Mouse (Mus musculus): ENCODE data around the gene Tsc22d3. TPM values are rescaled to one million over a fixed set of nuclear protein-coding genes. Genes with fewer than 3 reads are reported as not detected.
"Not testable (repeated sequence)": the region's sequence is repeated elsewhere in the genome, so short reads cannot be mapped to it uniquely, and the experiment has no call there.

Gene Tsc22d3
- polyA plus RNA-seq, 1 experiment, result 51.3 TPM

GRCm38 (mm10) chrX:140507377-140507776, 93.1 kb downstream of the Tsc22d3 start:
- no peak for DNase-seq (ENCODE audit: low read depth)
- TF ChIP-seq CTCF (IDR thresholded peaks at IDR 0.05; ENCODE audit: borderline replicate concordance, extremely low read depth, insufficient read depth, insufficient read length), result no peak
- no peak for TF ChIP-seq POLR2A (IDR thresholded peaks at IDR 0.05; ENCODE audit: borderline replicate concordance, extremely low read depth, insufficient read depth, insufficient read length, poor library complexity, severe bottlenecking)

DNA sequence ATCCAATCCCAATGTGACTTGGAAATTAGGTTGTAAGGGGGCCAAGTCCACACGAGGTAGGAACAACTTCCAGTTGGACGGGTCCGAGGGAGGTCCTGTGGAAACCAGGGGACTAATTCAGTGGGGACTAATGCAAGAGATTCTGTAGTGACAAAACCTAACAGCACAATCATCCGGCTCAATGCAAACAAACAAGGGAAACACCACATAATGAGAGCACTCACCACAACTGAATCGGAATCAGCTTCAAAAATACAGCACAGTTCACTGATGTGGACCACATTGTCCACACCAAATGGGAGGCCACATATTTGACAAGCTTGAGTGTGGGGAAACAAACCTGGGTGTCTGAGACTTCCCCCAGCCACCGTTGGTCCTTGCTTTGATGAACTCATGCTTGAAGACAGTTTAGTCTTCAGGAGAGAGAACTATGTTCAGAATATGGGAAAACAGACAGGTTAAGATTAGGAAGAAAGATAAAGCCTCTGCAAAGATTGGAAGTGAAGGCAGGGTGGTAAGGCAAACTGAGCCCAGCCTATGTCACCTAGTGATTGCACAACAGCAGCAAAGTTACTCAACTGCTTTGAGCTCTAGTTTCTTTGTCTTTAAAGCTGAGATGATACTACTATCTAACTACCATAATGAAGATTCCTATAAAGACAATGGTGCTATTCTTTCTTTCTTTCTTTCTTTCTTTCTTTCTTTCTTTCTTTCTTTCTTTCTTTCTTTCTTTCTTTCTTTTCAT, 93.9 kb downstream of the Tsc22d3 start:
- no peak for DNase-seq (ENCODE audit: low read depth)
- TF ChIP-seq POLR2A (IDR thresholded peaks at IDR 0.05; ENCODE audit: borderline replicate concordance, extremely low read depth, insufficient read depth, insufficient read length, poor library complexity, severe bottlenecking), result no peak

DNA sequence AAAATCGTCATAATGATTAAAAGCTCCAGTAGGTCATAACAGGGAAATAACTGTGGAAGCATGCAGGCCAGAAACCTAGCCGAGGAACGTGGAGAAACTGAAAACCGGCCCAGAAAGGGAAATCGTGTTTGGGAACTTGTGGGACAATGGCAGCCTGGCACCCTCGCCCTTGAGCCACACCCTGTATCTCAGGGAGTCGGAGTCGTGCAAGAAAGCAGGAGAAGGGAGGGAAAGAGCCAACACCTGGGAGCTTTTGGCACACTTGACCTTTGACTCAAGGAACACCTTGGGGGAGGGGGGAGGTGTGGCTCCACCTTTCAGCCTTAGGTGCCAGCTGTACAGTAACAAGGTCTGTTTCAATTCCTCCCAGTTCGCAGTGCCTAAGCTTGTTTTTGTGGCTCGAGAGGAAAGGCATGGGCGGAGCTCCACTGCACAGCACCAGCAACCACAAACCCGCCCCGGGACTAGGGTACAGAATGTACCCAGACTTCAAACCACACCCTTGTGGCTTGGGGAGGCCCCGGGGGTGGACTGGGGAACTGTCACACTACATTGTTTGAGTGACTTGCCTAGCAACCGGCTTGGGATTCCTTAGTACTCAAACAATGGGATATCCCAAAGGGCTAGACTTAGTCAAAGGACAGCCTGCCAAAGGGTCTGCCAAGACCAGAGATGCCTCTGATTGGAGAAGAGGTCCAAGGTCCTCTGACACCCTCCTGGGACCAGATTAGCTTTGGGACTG, 94.8 kb downstream of the Tsc22d3 start:
- peak; percentile 11 for DNase-seq (ENCODE audit: low read depth)
- TF ChIP-seq POLR2A (IDR thresholded peaks at IDR 0.05; ENCODE audit: borderline replicate concordance, extremely low read depth, insufficient read depth, insufficient read length, poor library complexity, severe bottlenecking) (no peak), CTCF (IDR thresholded peaks at IDR 0.05; ENCODE audit: borderline replicate concordance, extremely low read depth, insufficient read depth, insufficient read length) (no peak)

- TF ChIP-seq POLR2A (IDR thresholded peaks at IDR 0.05; ENCODE audit: borderline replicate concordance, extremely low read depth, insufficient read depth, insufficient read length, poor library complexity, severe bottlenecking) (no peak), CTCF (IDR thresholded peaks at IDR 0.05; ENCODE audit: borderline replicate concordance, extremely low read depth, insufficient read depth, insufficient read length) (peak; percentile 32; the same call in 1 of the 2 replicates)
- DNase-seq (ENCODE audit: low read depth), result peak; percentile 55
Measured at GRCm38 (mm10) chrX:140503905-140504304, 96.6 kb downstream of the Tsc22d3 start.

GRCm38 (mm10) chrX:140501401-140502301, 98.8 kb downstream of the Tsc22d3 start:
- TF ChIP-seq POLR2A (IDR thresholded peaks at IDR 0.05; ENCODE audit: borderline replicate concordance, extremely low read depth, insufficient read depth, insufficient read length, poor library complexity, severe bottlenecking) (no peak), CTCF (IDR thresholded peaks at IDR 0.05; ENCODE audit: borderline replicate concordance, extremely low read depth, insufficient read depth, insufficient read length) (no peak)
- no peak for DNase-seq (ENCODE audit: low read depth)

DNA sequence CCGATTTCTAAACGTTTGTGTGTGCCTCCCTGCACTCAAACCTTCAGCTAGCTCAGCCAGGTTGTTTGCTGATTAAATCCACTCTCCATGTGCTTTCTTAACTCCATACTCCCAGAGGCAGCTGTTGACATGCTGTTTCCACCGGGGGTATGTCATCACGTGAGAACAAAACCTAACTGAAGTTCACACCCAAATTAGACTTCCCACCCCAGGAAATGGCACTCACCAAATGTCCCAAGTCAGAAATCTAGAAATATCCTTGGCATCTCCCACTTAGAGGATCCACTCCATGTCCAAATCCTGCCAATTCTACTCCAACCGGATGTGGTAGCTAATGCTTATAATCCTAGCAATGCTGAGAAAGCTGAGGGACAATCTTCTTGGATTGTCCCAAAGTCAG, 100.2 kb downstream of the Tsc22d3 start:
- TF ChIP-seq CTCF (IDR thresholded peaks at IDR 0.05; ENCODE audit: borderline replicate concordance, extremely low read depth, insufficient read depth, insufficient read length) (no peak), POLR2A (IDR thresholded peaks at IDR 0.05; ENCODE audit: borderline replicate concordance, extremely low read depth, insufficient read depth, insufficient read length, poor library complexity, severe bottlenecking) (no peak)
- DNase-seq (ENCODE audit: low read depth), result no peak

GRCm38 (mm10) chrX:140498431-140498830, 102.0 kb downstream of the Tsc22d3 start:
- DNase-seq (ENCODE audit: low read depth), result not testable (repeated sequence)

GRCm38 (mm10) chrX:140494170-140494569, 106.3 kb downstream of the Tsc22d3 start:
- DNase-seq (ENCODE audit: low read depth), result no peak
- TF ChIP-seq POLR2A (IDR thresholded peaks at IDR 0.05; ENCODE audit: borderline replicate concordance, extremely low read depth, insufficient read depth, insufficient read length, poor library complexity, severe bottlenecking), result no peak
- no peak for TF ChIP-seq CTCF (IDR thresholded peaks at IDR 0.05; ENCODE audit: borderline replicate concordance, extremely low read depth, insufficient read depth, insufficient read length)

GRCm38 (mm10) chrX:140493527-140494029, 106.9 kb downstream of the Tsc22d3 start:
- TF ChIP-seq CTCF (IDR thresholded peaks at IDR 0.05; ENCODE audit: borderline replicate concordance, extremely low read depth, insufficient read depth, insufficient read length) (no peak), POLR2A (IDR thresholded peaks at IDR 0.05; ENCODE audit: borderline replicate concordance, extremely low read depth, insufficient read depth, insufficient read length, poor library complexity, severe bottlenecking) (no peak)
- DNase-seq (ENCODE audit: low read depth), result no peak

- TF ChIP-seq CTCF (IDR thresholded peaks at IDR 0.05; ENCODE audit: borderline replicate concordance, extremely low read depth, insufficient read depth, insufficient read length), result peak; percentile 64; the same call in 1 of the 2 replicates
- TF ChIP-seq POLR2A (IDR thresholded peaks at IDR 0.05; ENCODE audit: borderline replicate concordance, extremely low read depth, insufficient read depth, insufficient read length, poor library complexity, severe bottlenecking), result no peak
- peak; percentile 74 for DNase-seq (ENCODE audit: low read depth)
Measured at GRCm38 (mm10) chrX:140491884-140492571, 108.4 kb downstream of the Tsc22d3 start.

DNA sequence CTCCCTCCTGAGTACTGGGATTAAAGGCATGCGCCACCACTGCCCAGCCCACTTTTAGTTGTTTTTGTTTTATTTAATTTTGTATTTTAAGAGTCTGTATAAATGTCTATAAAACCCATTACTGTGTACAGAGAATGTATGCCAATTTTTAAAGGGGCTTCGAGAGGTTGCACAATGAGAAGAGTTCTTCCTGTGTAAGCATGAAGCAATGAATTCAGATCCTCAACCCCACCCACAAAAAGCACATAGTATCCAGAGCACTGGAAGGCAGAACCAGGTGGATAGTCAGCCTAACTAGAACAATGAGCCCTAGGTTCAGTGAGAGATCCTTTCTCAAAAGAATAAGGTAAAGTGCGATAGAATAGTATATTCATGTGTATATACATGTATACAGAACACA, 110.3 kb downstream of the Tsc22d3 start:
- TF ChIP-seq CTCF (IDR thresholded peaks at IDR 0.05; ENCODE audit: borderline replicate concordance, extremely low read depth, insufficient read depth, insufficient read length) (no peak), POLR2A (IDR thresholded peaks at IDR 0.05; ENCODE audit: borderline replicate concordance, extremely low read depth, insufficient read depth, insufficient read length, poor library complexity, severe bottlenecking) (no peak)
- no peak for DNase-seq (ENCODE audit: low read depth)
